Mouse (Mus musculus): ENCODE results near the gene Serhl. TPM values are rescaled to one million over a fixed set of nuclear protein-coding genes. Genes with fewer than 3 reads are reported as not detected.

Serhl gene
- polyA plus RNA-seq, 1 experiment from 2014 or later = 77.1 TPM

GRCm38 (mm10) chr15:83161062-83161748 lies 71.9 kb downstream of the Serhl start:
- Histone ChIP-seq H3K9ac (ENCODE audit: low read length) (no peak overlapping the region), H3K9me3 (replicated peaks; ENCODE audit: control insufficient read depth, low read length) (no peaks in the 10 kb centered on the region), H3K36me3 (ENCODE audit: control insufficient read depth, insufficient read depth) (peaks cover 27% of the 10 kb centered on the region), H3K27me3 (ENCODE audit: control insufficient read depth, insufficient read depth, low read length) (no peaks in the 10 kb centered on the region), H3K4me1 (ENCODE audit: control insufficient read depth, insufficient read depth, low read length) (peaks cover 8% of the 10 kb centered on the region), H3K27ac (ENCODE audit: low read length) (no peak overlapping the region), H3K4me2 (ENCODE audit: low read depth, low read length) (no peak overlapping the region), H3K4me3 (ENCODE audit: low read length) (no peak overlapping the region)
- no peak for ATAC-seq (replicated peaks; ENCODE audit: extremely low read depth, insufficient read depth, low FRiP score)
- WGBS = 72% methylated on average over 10 of the region's 10 CpGs

DNA sequence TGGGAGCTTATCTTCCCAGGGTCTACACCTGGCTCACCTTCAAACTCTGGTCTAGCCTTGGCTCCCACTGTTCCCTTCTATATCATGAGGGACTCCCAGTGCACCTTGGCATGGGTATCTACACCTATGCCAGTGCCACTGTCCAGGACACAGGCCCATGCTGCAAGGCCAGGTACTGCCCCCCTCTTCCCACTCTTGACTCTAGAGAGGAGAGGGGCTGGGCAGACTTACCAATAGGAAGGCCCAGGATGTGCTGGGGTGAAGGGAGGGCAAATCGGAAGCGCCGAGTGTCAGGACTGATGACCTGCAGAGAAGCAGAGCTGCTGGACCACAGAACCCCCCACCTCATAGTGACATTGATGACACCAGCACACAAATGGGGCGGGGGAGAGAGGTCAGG lies 72.7 kb downstream of the Serhl start:
- no peak for ATAC-seq (replicated peaks; ENCODE audit: extremely low read depth, insufficient read depth, low FRiP score)
- peaks cover 27% of the 10 kb centered on the region for H3K36me3 ChIP-seq (ENCODE audit: control insufficient read depth, insufficient read depth)
- H3K4me1 ChIP-seq (ENCODE audit: control insufficient read depth, insufficient read depth, low read length) = peaks cover 8% of the 10 kb centered on the region
- H3K27ac ChIP-seq (ENCODE audit: low read length) = no peak overlapping the region
- 86% methylated on average over 4 of the region's 4 CpGs for WGBS
- no peak overlapping the region for H3K4me2 ChIP-seq (ENCODE audit: low read depth, low read length)
- H3K27me3 ChIP-seq (ENCODE audit: control insufficient read depth, insufficient read depth, low read length) = no peaks in the 10 kb centered on the region
- no peak overlapping the region for H3K4me3 ChIP-seq (ENCODE audit: low read length)
- H3K9ac ChIP-seq (ENCODE audit: low read length) = no peak overlapping the region
- no peaks in the 10 kb centered on the region for H3K9me3 ChIP-seq (replicated peaks; ENCODE audit: control insufficient read depth, low read length)

DNA sequence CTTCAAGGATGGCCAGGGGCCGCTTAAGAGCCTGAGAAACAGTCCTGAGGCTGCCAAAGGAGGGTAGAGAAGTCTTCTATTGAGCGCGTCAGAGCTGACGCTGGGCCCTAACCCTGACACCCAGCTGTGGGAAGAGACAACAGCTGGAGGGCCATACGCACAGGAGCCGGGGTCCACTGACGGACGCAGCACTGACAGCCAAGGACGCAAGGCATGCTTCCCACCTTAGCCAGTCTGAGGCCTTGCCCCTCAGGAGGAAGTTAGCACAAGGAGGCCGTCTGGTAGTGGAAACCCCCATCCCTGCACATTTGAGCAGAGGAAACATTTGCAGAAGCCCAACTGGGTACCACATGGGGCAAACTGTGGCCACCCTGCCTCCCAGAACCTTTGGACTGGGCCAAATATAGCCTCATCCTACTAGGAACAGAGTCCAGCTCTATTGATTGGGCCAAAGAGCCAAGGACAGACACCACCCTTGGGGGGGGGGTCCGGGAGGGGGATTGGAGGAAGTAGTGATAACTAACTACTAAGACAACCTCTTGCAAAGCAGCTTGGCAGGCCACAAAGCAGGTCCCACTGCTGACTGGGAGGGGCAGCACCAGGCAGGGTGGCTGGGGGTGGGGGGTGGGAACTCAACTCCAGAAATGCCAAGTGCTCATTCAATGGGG lies 73.6 kb downstream of the Serhl start:
- Histone ChIP-seq H3K4me2 (ENCODE audit: low read depth, low read length) (no peak overlapping the region), H3K4me1 (ENCODE audit: control insufficient read depth, insufficient read depth, low read length) (peaks cover 10% of the 10 kb centered on the region), H3K9me3 (replicated peaks; ENCODE audit: control insufficient read depth, low read length) (no peaks in the 10 kb centered on the region), H3K4me3 (ENCODE audit: low read length) (no peak overlapping the region), H3K27me3 (ENCODE audit: control insufficient read depth, insufficient read depth, low read length) (no peaks in the 10 kb centered on the region), H3K27ac (ENCODE audit: low read length) (no peak overlapping the region), H3K36me3 (ENCODE audit: control insufficient read depth, insufficient read depth) (peaks cover 20% of the 10 kb centered on the region), H3K9ac (ENCODE audit: low read length) (no peak overlapping the region)
- WGBS = 92% methylated on average over 11 of the region's 11 CpGs
- no peak for ATAC-seq (replicated peaks; ENCODE audit: extremely low read depth, insufficient read depth, low FRiP score)

DNA sequence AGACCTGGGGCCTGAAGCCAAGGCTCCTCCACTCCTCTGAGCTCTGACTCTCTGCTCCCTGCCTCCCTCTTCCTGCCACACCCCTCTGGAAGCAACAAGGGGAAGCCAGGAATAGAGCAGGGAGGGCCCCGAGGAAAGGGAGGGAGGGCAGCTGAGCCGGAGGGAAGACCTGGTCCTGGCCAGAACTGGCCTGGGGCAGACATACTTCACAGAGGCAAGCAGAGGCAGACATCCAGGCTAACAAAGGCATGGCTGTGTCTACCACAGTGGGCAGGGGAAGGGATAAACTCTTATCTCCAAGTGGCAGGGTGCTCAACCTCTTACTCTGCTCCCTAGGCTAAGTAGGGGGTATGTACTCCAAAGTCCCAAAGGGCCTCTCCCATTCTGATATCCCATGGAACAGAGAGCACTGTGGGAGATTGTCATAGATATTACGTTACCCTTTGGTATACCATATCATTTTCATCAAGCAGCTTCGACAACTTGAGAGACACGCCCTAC lies 75.7 kb downstream of the Serhl start:
- H3K4me1 ChIP-seq (ENCODE audit: control insufficient read depth, insufficient read depth, low read length) = peaks cover 15% of the 10 kb centered on the region
- no peak overlapping the region for H3K9ac ChIP-seq (ENCODE audit: low read length)
- H3K9me3 ChIP-seq (replicated peaks; ENCODE audit: control insufficient read depth, low read length) = no peaks in the 10 kb centered on the region
- no peaks in the 10 kb centered on the region for H3K27me3 ChIP-seq (ENCODE audit: control insufficient read depth, insufficient read depth, low read length)
- peaks cover 2% of the 10 kb centered on the region for H3K36me3 ChIP-seq (ENCODE audit: control insufficient read depth, insufficient read depth)
- H3K4me3 ChIP-seq (ENCODE audit: low read length) = no peak overlapping the region
- no peak overlapping the region for H3K4me2 ChIP-seq (ENCODE audit: low read depth, low read length)
- ATAC-seq (replicated peaks; ENCODE audit: extremely low read depth, insufficient read depth, low FRiP score) = peak; percentile 84
- H3K27ac ChIP-seq (ENCODE audit: low read length) = peak overlapping the region; percentile 68
- 40% methylated on average over 5 of the region's 5 CpGs for WGBS

- no peaks in the 10 kb centered on the region for H3K36me3 ChIP-seq (ENCODE audit: control insufficient read depth, insufficient read depth)
- H3K9me3 ChIP-seq (replicated peaks; ENCODE audit: control insufficient read depth, low read length) = no peaks in the 10 kb centered on the region
- 89% methylated on average over 13 of the region's 13 CpGs for WGBS
- no peak for ATAC-seq (replicated peaks; ENCODE audit: extremely low read depth, insufficient read depth, low FRiP score)
- no peak overlapping the region for H3K4me3 ChIP-seq (ENCODE audit: low read length)
- peak overlapping the region; percentile 68; the same call in 1 of the 2 replicates for H3K27ac ChIP-seq (ENCODE audit: low read length)
- no peak overlapping the region for H3K9ac ChIP-seq (ENCODE audit: low read length)
- H3K4me2 ChIP-seq (ENCODE audit: low read depth, low read length) = no peak overlapping the region
- no peaks in the 10 kb centered on the region for H3K27me3 ChIP-seq (ENCODE audit: control insufficient read depth, insufficient read depth, low read length)
- H3K4me1 ChIP-seq (ENCODE audit: control insufficient read depth, insufficient read depth, low read length) = peaks cover 21% of the 10 kb centered on the region
Observed at GRCm38 (mm10) chr15:83165526-83166315, 76.4 kb downstream of the Serhl start.

Other genes starting within 250 kb of the Serhl start
- gene Tcf20, start 101.6 kb upstream of the Serhl start, polyA plus RNA-seq (2015; fragmentation: Nextera tagmentation; extraction: Ambion mirVana) = 4.0 and 4.4 TPM in 2 replicates
- gene Nfam1, start 56.2 kb upstream of the Serhl start, polyA plus RNA-seq (2015; fragmentation: Nextera tagmentation; extraction: Ambion mirVana) = 2.3 and 3.2 TPM in 2 replicates
- gene Rrp7a, start 33.3 kb downstream of the Serhl start, polyA plus RNA-seq (2015; fragmentation: Nextera tagmentation; extraction: Ambion mirVana) = 43.3 and 47.3 TPM in 2 replicates
- gene Poldip3, start 59.9 kb downstream of the Serhl start, polyA plus RNA-seq (2015; fragmentation: Nextera tagmentation; extraction: Ambion mirVana) = 75.9 and 79.0 TPM in 2 replicates
- gene Cyb5r3, start 83.1 kb downstream of the Serhl start, polyA plus RNA-seq (2015; fragmentation: Nextera tagmentation; extraction: Ambion mirVana) = 146 and 155 TPM in 2 replicates
- 1.3 TPM in 2 replicates for gene A4galt, start 162.3 kb downstream of the Serhl start, polyA plus RNA-seq (2015; fragmentation: Nextera tagmentation; extraction: Ambion mirVana)

Measured in heart, embryonic 16.5 days (tissue).